Mouse (Mus musculus): ENCODE data around the gene Dusp28.

DNA sequence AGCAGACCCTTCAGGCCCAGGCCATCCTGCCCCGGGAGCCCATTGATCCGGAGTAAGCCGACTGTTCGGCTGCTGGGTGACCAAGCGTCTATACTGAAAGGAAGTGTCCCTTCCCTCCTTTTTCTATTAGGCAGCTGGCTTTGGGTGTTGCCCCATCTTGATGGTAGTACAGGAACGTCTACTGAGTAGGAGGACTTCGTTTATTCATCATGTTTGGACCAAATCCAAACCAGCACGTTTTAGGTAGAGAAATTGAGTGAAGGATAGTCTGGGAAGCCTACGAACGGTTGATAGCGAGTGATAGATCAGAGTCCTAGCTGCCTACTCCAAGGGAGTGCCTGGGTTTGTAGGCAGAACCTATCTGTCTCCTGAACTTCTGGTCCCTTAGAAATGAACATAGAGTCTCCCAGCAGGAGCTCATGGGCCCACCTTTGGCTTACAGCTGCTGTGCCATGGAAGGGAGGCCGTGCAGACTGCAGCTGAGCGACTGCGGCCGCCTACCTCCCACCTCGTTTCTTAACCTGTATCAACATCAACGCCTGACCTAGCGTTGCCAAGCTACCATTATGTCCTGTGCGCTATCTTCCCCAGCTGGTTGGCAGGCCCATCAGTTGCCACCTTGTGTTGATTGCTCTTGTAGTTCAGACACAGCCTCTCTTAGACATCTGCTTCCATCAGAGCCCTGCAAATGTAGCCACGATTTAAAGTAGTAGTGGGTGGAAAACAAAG is 1.0 kb downstream of the Dusp28 start:
- TF ChIP-seq CTCF (IDR thresholded peaks at IDR 0.05; ENCODE audit: extremely low read depth, insufficient read depth, insufficient read length, insufficient replicate concordance) = no peak
- TF ChIP-seq POLR2A (IDR thresholded peaks at IDR 0.05; ENCODE audit: low read depth, low read length) = no peak
